Mouse (Mus musculus): ENCODE measurements around the gene Gm39115.

The Gm39115 gene

GRCm38 (mm10) chr7:142096701-142097100, 39.1 kb downstream of the Gm39115 start:
- DNase-seq (ENCODE audit: low spot score in 2 of 2), result no peak

- DNase-seq (ENCODE audit: low spot score in 2 of 2), result peak; percentile 88 to 95
These were observed 40.5 kb downstream of the Gm39115 start, which contains the start of gene Dusp8 for GRCm38 (mm10) chr7:142095183-142095931. Gene Dusp8 (minus strand): TSS chr7:142095843.

- peak; percentile 58 to 69 for DNase-seq (ENCODE audit: low spot score in 2 of 2)
These were observed 41.3 kb downstream of the Gm39115 start for GRCm38 (mm10) chr7:142094301-142095143.

- no peak for DNase-seq (ENCODE audit: low spot score in 2 of 2)
These were observed 42.1 kb downstream of the Gm39115 start for GRCm38 (mm10) chr7:142093696-142094240.

- DNase-seq (ENCODE audit: low spot score in 2 of 2), result no peak
These were observed 42.8 kb downstream of the Gm39115 start for GRCm38 (mm10) chr7:142092991-142093390.

- DNase-seq (ENCODE audit: low spot score in 2 of 2), result peak in 1 of 2 experiments; percentile 64
These were observed 44.0 kb downstream of the Gm39115 start for GRCm38 (mm10) chr7:142091848-142092247.

GRCm38 (mm10) chr7:142089648-142090447, 46.0 kb downstream of the Gm39115 start:
- no peak for DNase-seq (ENCODE audit: low spot score in 2 of 2)

GRCm38 (mm10) chr7:142088886-142089285, 46.9 kb downstream of the Gm39115 start:
- no peak for DNase-seq (ENCODE audit: low spot score in 2 of 2)

- DNase-seq (ENCODE audit: low spot score in 2 of 2), result no peak
These were observed 48.7 kb downstream of the Gm39115 start for GRCm38 (mm10) chr7:142087069-142087652.

GRCm38 (mm10) chr7:142086159-142086905, 49.5 kb downstream of the Gm39115 start:
- no peak for DNase-seq (ENCODE audit: low spot score in 2 of 2)

All from frontal cortex, postnatal 10 days (tissue).